ENCODE assay signal across 22 mouse cellular contexts in genomic region chr1:164684437-164684836, GRCm38 (mm10).
A peak's percentile ranks its signal among the peaks of the same experiment; 100 is the strongest.
DNase-seq lines count a peak whose midpoint lies in the region; ATAC-seq and TF ChIP-seq lines count a peak whose summit lies in the region.
"Had no signal": no experiment of that assay in that cellular context is flagged by ENCODE, and none has a peak within 500 bp of the region (broad histone marks: within the 10 kb centered on the region; RNA-seq: fewer than 3 reads in every experiment).

No protein-coding gene starts in this region.

- H3K4me1 ChIP-seq in forebrain, embryonic 15.5 days: no peaks in the 10 kb centered on the region
- no peaks in the 10 kb centered on the region for H3K4me1 ChIP-seq in forebrain, embryonic 10.5 days
- H3K4me1 ChIP-seq in midbrain, embryonic 16.5 days (ENCODE audit: control insufficient read depth, insufficient read depth, low read length): no peaks in the 10 kb centered on the region
- no peaks in the 10 kb centered on the region for H3K4me1 ChIP-seq in midbrain, embryonic 15.5 days
- H3K4me1 ChIP-seq: embryonic facial prominence, embryonic 10.5 days; heart, embryonic 15.5 days; hindbrain, embryonic 13.5 days had no signal

- DNase-seq in forebrain, embryonic 10.5 days (ENCODE audit: extremely low spot score, low spot score): no peak
- no peak for DNase-seq in layer of hippocampus, adult 2 months (ENCODE audit: low spot score in 2 of 2)
- no peak for DNase-seq in layer of hippocampus, adult 18-20 months (ENCODE audit: low spot score in 2 of 2)
- no peak for DNase-seq in spleen, adult 18-20 months
- DNase-seq: adrenal gland, postnatal 10 days; B cell, adult 2 months; cerebellum, adult 18-20 months; cerebellum, adult 9-11 months; cerebellum, postnatal 36 days; gastrocnemius, postnatal 14 days; heart, adult 2 months; heart, postnatal 14 days had no signal

- H3K4me2 ChIP-seq in forebrain, embryonic 15.5 days (replicated peaks): no peak overlapping the region
- no peak overlapping the region for H3K4me2 ChIP-seq in midbrain, embryonic 16.5 days (ENCODE audit: low read length)
- H3K4me2 ChIP-seq in midbrain, embryonic 15.5 days: no peak overlapping the region
- H3K4me2 ChIP-seq: heart, embryonic 11.5 days; heart, embryonic 15.5 days; hindbrain, embryonic 13.5 days had no signal

- peak overlapping the region; percentile 27; the same call in 1 of the 2 replicates for H3K27ac ChIP-seq in forebrain, embryonic 15.5 days (replicated peaks)
- H3K27ac ChIP-seq in forebrain, embryonic 10.5 days: no peak overlapping the region
- H3K27ac ChIP-seq in layer of hippocampus, adult 2 months: peak overlapping the region; percentile 97
- peak overlapping the region; percentile 53; the same call in 1 of the 2 replicates for H3K27ac ChIP-seq in midbrain, embryonic 16.5 days (ENCODE audit: low read length)
- no peak overlapping the region for H3K27ac ChIP-seq in midbrain, embryonic 15.5 days
- H3K27ac ChIP-seq: embryonic facial prominence, embryonic 10.5 days; heart, adult 2 months; heart, embryonic 15.5 days; hindbrain, embryonic 13.5 days; hindbrain, postnatal 0 days had no signal

- 62% methylated on average over 2 of the region's 2 CpGs for WGBS in forebrain, embryonic 15.5 days
- WGBS in forebrain, embryonic 10.5 days: 73% methylated on average over 2 of the region's 2 CpGs
- 77% methylated on average over 2 of the region's 2 CpGs for WGBS in midbrain, embryonic 16.5 days
- WGBS in midbrain, embryonic 15.5 days: 56% methylated on average over 2 of the region's 2 CpGs

- no peak overlapping the region for H3K9ac ChIP-seq in forebrain, embryonic 15.5 days (replicated peaks)
- H3K9ac ChIP-seq in midbrain, embryonic 16.5 days (ENCODE audit: low read depth, low read length): no peak overlapping the region
- no peak overlapping the region for H3K9ac ChIP-seq in midbrain, embryonic 15.5 days
- H3K9ac ChIP-seq: heart, embryonic 15.5 days; hindbrain, embryonic 13.5 days had no signal

- ATAC-seq in forebrain, embryonic 15.5 days (replicated peaks): no peak
- no peak for ATAC-seq in midbrain, embryonic 16.5 days
- no peak for ATAC-seq in midbrain, embryonic 15.5 days (replicated peaks)
- ATAC-seq: CD4-positive, CD25-positive, alpha-beta regulatory T cell, adult 4 months; hindbrain, postnatal 0 days had no signal

- H3K4me3 ChIP-seq in forebrain, embryonic 15.5 days: no peak overlapping the region
- H3K4me3 ChIP-seq in forebrain, embryonic 10.5 days: no peak overlapping the region
- H3K4me3 ChIP-seq in layer of hippocampus, adult 2 months: no peak overlapping the region
- H3K4me3 ChIP-seq in midbrain, embryonic 16.5 days (ENCODE audit: low read depth, low read length): no peak overlapping the region
- no peak overlapping the region for H3K4me3 ChIP-seq in midbrain, embryonic 15.5 days
- H3K4me3 ChIP-seq: embryonic facial prominence, embryonic 10.5 days; heart, adult 2 months; heart, embryonic 15.5 days; hindbrain, embryonic 13.5 days had no signal

- H3K27me3 ChIP-seq in forebrain, embryonic 15.5 days: no peaks in the 10 kb centered on the region
- no peaks in the 10 kb centered on the region for H3K27me3 ChIP-seq in forebrain, embryonic 10.5 days (ENCODE audit: poor library complexity, severe bottlenecking)
- no peaks in the 10 kb centered on the region for H3K27me3 ChIP-seq in midbrain, embryonic 16.5 days (ENCODE audit: control insufficient read depth, insufficient read depth, low read depth, low read length)
- no peaks in the 10 kb centered on the region for H3K27me3 ChIP-seq in midbrain, embryonic 15.5 days (replicated peaks)
- H3K27me3 ChIP-seq: heart, embryonic 15.5 days; hindbrain, embryonic 13.5 days had no signal

- no peaks in the 10 kb centered on the region for H3K36me3 ChIP-seq in forebrain, embryonic 15.5 days
- no peaks in the 10 kb centered on the region for H3K36me3 ChIP-seq in forebrain, embryonic 10.5 days (replicated peaks)
- H3K36me3 ChIP-seq in midbrain, embryonic 16.5 days (ENCODE audit: control insufficient read depth, insufficient read depth, low read length): no peaks in the 10 kb centered on the region
- no peaks in the 10 kb centered on the region for H3K36me3 ChIP-seq in midbrain, embryonic 15.5 days (replicated peaks)
- H3K36me3 ChIP-seq: embryonic facial prominence, embryonic 10.5 days; G1E; heart, embryonic 15.5 days; hindbrain, embryonic 13.5 days had no signal

- no peak for TF ChIP-seq CTCF in layer of hippocampus, adult 2 months (conservative IDR thresholded peaks at IDR 0.05)

- no peaks in the 10 kb centered on the region for H3K9me3 ChIP-seq in forebrain, embryonic 15.5 days
- H3K9me3 ChIP-seq in forebrain, embryonic 10.5 days: no peaks in the 10 kb centered on the region
- no peaks in the 10 kb centered on the region for H3K9me3 ChIP-seq in midbrain, embryonic 16.5 days (replicated peaks; ENCODE audit: control insufficient read depth, low read length, poor library complexity, severe bottlenecking)
- no peaks in the 10 kb centered on the region for H3K9me3 ChIP-seq in midbrain, embryonic 15.5 days
- H3K9me3 ChIP-seq: embryonic facial prominence, embryonic 10.5 days; heart, embryonic 15.5 days; hindbrain, embryonic 13.5 days had no signal

Comparison
In these comparisons a context has a peak if more than half of its experiments do, and no peak if none do; other contexts are left out.
1. H3K27ac ChIP-seq: peak in forebrain, embryonic 15.5 days (single experiment), layer of hippocampus, adult 2 months (single experiment) and midbrain, embryonic 16.5 days (single experiment); none in forebrain, embryonic 10.5 days (single experiment) and midbrain, embryonic 15.5 days (single experiment).